Mouse (Mus musculus): ENCODE data around the gene Tnf.

DNA sequence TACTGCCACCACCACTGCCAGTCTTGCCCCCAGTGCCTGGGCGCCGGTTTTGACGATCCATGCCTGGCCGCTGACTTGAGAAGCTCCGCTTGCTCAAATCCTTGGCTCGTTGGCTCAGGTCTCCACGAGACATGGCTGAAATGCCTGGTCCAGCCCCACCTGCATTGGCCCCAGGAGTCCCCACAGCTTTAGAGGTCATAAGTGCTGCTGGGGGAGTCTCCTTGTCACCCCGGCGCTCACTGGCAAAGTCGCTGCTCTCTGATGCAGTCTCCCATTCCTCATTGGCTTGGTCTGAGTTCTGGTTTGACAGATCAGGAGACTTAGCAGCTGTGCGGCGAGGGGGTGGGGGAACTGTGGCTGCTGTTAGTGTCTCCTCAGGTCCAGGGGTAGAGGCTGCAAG is 46.4 kb downstream of the Tnf start:
- TF ChIP-seq CTCF (IDR thresholded peaks at IDR 0.05) (no peak), EP300 (IDR thresholded peaks at IDR 0.05; ENCODE audit: insufficient read depth, low read depth, low read length) (no peak)
